Mouse (Mus musculus) cerebellum, postnatal 14 days (tissue): ENCODE results near the gene Ghdc.

Experiments used
- DNase-seq, 2 experiments: peaks; one replicate each; pipeline ENCODE4 v3.0.0; 2021; ENCODE audit warnings: mixed read lengths in 2 of 2

Ghdc gene

GRCm38 (mm10) chr11:100770646-100771408 lies at the start of gene Ghdc:
Ghdc (minus strand) TSS chr11:100770957.
- peak; percentile 72 to 79 for DNase-seq

- DNase-seq: no peak
These were observed 49.3 kb upstream of the Ghdc start for GRCm38 (mm10) chr11:100820047-100820446.

- DNase-seq: no peak
These were observed 48.9 kb upstream of the Ghdc start for GRCm38 (mm10) chr11:100819626-100820025.

DNA sequence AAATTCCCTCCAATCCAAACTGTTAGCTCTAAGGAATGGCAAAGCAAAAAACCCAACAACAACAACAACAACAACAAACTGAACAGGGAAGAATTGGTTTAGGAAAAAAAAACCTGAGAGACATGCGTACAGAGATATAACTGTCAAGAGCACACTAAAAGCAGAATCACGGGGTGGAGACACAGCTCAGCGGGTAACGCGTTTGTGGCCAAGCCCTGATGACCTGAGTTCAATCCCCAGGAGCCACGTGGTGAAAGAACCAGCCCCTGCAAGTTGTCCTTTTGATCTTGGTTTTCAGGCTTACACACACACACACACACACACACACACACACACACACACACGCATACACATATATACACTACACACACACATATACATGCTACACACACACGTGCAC lies 48.3 kb upstream of the Ghdc start:
- no peak for DNase-seq

GRCm38 (mm10) chr11:100818359-100819012 lies 47.7 kb upstream of the Ghdc start:
- DNase-seq: no peak

GRCm38 (mm10) chr11:100817311-100817710 lies 46.6 kb upstream of the Ghdc start:
- peak; percentile 78 to 88 for DNase-seq

DNA sequence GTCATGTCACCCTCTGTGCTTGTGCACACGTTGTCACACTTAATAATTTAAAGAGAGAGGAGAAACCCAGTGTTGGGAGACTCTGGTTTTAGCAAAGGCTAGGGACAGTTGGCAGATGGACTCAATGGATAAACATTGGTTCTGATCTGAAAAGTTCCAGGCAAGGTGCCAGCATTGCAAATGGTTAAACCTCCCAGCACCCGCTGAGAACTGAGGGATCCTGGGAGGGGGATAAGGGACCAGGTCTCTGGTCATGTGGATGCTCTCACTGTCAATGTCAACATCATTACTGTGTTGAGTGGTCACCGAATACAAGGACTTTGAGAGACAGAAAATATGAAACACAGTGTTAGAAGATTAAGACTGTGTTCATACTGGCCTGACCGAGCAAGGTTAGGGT lies 46.0 kb upstream of the Ghdc start:
- DNase-seq: peak; percentile 77 to 83

DNA sequence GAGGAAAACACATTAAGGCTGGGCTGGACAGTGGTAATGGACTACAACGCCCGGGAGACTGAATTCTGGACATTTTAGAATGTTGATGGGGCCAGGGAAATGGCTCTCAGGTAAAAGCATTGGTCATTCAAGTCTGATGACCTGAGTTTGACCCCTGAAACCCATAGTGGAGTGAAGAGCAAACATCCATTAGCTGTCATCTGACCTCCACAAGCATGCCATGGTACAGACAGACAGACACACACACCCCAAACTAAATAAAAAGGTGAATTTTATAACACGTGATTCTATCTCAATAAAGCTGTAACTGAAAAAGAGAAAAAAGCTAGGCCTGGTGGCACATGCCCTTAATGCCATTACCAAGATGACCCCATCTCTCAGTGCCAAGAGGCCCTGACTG lies 45.6 kb upstream of the Ghdc start:
- no peak for DNase-seq

GRCm38 (mm10) chr11:100814498-100814897 lies 43.7 kb upstream of the Ghdc start:
- DNase-seq: no peak

GRCm38 (mm10) chr11:100811132-100811531 lies 40.4 kb upstream of the Ghdc start:
- DNase-seq: peak in 1 of 2 experiments; percentile 56

GRCm38 (mm10) chr11:100810516-100810915 lies 39.8 kb upstream of the Ghdc start:
- DNase-seq: no peak

DNA sequence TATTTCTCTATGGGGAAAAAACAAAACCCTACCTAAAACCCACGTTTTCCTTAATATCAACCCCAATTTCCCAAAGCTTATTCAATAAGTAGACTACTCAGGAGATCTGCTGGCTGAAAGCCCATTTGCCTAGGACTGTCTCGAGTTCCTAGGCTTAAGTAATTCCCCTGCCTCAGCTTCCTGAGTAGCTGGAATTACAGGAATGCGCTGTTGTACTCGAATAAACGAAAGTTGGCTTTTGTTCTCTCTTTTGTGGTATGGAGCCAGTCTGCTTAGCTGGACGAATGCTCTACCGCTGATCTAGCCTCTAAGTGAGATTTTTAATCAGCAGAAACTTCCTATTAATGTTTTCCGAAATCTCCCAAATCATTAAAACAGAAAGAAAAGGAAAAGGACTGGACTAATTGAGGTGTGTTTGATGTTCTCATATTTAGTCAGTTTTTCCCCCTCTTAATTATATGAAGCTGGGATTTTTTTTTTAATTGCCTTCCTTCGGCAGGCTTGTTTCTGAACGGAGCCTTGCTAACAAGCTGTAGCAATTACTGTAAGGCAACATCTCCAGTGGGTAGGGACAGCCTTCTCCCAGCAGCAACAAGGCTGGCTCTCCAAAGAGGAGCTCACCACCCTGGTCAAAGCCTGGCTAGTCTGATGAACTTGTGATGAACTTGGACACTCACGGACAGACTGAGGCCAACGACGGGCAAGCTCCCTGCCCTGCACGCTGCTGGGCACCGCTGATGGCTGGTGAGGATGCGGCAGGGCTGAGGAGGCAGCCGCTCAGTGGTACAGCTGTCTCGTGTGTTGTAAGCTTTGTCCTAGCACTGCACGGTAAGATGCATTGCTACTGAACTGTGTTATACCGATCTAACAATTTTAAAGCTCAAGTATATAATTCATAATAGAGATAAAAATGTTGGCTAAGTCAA lies 35.9 kb upstream of the Ghdc start:
- DNase-seq: no peak

GRCm38 (mm10) chr11:100805535-100805934 lies 34.8 kb upstream of the Ghdc start:
- DNase-seq: no peak

DNA sequence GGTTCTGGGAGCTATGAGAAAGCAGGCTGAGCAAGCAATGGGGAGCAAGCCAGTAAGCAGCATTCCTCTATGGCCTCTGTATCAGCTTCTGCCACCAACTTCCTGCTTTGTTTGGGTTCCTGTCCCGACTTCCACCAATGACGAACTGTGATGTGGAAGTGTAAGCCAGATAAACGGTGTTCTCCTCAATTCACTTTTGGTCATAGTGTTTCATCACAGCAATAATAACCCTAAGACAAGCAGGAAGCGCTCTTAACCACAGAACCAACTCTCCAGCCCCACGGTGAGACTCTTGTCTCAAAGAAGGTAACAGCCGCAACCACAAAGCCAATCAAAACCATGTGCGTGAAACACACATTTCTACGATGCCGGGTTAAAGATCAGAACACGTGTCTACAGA lies 33.7 kb upstream of the Ghdc start:
- DNase-seq: no peak

- DNase-seq: no peak
These were observed 28.7 kb upstream of the Ghdc start for GRCm38 (mm10) chr11:100799426-100799825.

- DNase-seq: no peak
These were observed 25.8 kb upstream of the Ghdc start for GRCm38 (mm10) chr11:100796585-100796984.

DNA sequence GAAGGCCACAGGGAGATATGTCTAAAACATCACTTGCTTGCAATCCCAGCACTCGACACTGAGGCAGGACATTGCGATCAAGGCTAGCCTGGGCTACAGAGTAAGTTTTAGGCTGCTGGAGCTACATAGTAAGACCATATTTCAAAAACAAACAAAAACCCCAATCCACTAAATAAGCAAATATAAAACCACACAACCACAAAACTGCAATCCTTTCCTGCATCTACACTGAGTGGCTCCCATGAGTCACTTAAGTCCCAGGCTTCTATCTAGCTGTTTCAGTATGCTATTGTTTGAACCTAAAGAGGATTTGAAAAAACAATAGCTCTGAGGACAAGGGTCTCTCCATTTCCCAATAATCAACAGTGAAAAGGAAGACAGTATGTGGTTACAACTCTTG lies 24.6 kb upstream of the Ghdc start:
- DNase-seq: no peak

- DNase-seq: no peak
These were observed 20.8 kb upstream of the Ghdc start for GRCm38 (mm10) chr11:100791457-100792049.

DNA sequence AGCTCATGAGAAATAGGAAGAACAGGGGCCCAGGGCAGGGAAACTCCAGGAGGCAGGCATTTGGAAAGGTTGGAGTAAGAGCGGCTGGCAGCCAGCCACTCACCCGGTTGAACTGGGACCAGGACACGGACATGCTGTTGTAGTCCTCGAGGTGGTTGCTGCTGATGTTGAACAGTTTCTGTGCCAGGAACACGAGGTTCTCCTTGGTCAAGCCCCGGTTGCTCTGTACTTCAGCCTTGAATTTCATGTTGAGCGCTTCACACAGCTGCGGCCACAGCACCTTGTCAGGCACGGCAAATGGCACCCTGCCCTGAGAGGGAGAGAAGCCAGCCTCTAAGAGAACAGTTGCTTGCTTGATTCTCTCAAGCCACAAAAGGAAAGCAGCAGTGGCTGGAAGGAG lies 19.9 kb upstream of the Ghdc start:
- peak; percentile 78 to 80 for DNase-seq

- no peak for DNase-seq
These were observed 18.9 kb upstream of the Ghdc start for GRCm38 (mm10) chr11:100789702-100790101.

- peak in 1 of 2 experiments; percentile 71 for DNase-seq
These were observed 15.0 kb upstream of the Ghdc start for GRCm38 (mm10) chr11:100785774-100786173.

DNA sequence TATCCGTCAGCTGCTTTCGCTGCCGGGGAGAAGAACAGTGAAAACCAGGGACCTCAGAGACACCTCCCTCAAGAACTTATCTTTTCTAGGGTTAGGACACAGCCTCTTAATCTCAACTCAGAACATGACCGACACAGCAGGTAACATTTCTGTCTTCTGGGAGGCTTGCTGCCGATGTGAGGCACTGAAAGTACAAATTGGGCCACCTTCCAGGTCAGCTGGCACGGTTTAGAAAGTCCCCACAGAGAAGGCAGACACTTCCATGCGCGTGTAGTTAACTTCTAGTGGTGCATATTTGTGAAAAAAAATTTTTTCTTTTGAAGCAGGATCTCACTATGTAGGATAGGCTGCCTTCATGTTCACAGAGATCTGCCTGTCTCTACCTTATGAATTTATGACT lies 13.5 kb upstream of the Ghdc start:
- DNase-seq: peak; percentile 65 to 68

DNA sequence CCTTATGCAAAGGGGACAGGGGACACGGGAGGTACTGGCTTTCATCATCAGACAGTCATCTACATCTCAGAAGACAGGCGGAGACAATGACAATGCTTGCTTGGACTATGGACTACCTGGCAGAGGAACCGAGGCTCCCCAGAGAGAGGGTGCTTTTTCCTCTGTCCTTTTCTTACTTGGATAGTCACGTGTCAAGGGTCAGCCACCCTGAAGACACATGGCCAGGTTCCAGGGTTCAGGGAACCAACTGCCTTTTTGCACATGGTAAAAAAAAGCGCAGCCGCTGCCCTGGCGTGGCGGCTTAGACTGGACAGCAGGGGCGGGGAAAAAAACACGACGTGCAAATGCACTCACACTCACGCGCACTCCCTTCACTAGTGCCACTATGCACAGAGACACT lies 11.8 kb upstream of the Ghdc start:
- no peak for DNase-seq
